Mouse (Mus musculus): ENCODE data around the gene Phf21a. TPM values are rescaled to one million over a fixed set of nuclear protein-coding genes. Genes with fewer than 3 reads are reported as not detected.

The Phf21a gene
- polyA plus RNA-seq, 1 experiment from 2014 or later: 46.2 TPM

DNA sequence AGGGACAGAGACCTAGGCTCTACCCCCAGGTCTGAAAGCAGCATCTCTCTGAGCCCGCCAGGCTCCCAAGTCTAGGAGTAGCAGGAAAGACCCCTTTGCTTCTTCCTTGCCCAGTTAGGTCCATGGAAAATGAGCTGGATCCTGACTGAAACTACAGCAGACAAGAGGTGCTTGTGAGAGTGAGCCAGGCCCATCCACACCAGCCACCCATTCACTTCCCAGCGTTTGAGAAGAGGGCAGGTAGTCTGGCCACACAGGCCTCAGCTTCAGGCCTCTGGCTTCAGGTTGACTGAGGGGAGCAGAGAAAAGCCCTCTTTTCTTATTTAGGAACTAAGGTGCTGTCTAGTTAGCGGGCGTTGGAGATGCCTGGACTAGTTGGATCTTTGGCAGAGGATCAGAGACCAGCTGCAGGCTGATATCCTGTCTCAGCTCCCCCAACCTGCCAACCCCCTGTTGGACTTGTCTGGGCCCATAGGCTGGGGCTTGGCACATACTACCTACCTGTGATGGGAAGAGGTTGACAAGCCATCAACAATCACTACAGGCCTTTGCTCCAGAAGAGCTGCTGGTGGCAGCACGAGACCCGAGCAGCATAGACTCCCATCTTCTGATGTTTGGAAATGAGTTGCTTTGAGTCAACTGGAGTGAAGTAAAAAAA, 269.8 kb downstream of the Phf21a start:
- DNase-seq (ENCODE audit: low spot score): no peak
- H3K27me3 ChIP-seq (ENCODE audit: control insufficient read depth, insufficient read depth, low read length): no peaks in the 10 kb centered on the region
- H3K27ac ChIP-seq (ENCODE audit: low read depth, low read length): no peak overlapping the region
- 98% methylated on average over 6 of the region's 6 CpGs for WGBS
- H3K4me2 ChIP-seq (replicated peaks; ENCODE audit: low read depth, low read length): no peak overlapping the region
- no peak overlapping the region for H3K9ac ChIP-seq (ENCODE audit: low read depth, low read length)
- no peak overlapping the region for H3K4me3 ChIP-seq (ENCODE audit: low read depth, low read length)
- no peak for ATAC-seq (ENCODE audit: low FRiP score)
- H3K36me3 ChIP-seq (ENCODE audit: control insufficient read depth, insufficient read depth, low read length): 0 out of 2 replicates have a peak, but pooled peaks cover 3% of the 10 kb centered on the region
- no peaks in the 10 kb centered on the region for H3K4me1 ChIP-seq (replicated peaks; ENCODE audit: control insufficient read depth, insufficient read depth, low read length)
- no peaks in the 10 kb centered on the region for H3K9me3 ChIP-seq (ENCODE audit: control insufficient read depth, low read length)

DNA sequence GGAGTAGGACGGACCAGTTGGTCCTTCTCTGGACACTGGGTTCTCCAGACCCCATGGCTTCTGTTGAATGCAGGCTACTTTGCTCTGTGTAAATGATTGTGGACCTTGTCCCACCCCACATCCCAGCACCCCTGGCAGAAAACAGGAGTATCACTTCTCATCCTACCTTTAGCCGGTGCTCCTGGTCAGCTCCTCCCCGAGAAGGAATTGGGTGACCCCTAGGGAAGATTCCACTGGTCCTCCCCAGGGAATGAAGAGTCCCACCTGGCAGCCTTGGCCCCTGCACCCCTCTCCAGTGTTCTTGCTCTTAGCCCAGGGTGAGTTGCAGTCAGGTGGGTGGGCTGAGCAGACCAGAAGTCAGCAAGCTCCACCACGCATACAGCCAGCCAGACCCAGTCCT, 271.2 kb downstream of the Phf21a start:
- Histone ChIP-seq H3K27ac (ENCODE audit: low read depth, low read length) (no peak overlapping the region), H3K4me3 (ENCODE audit: low read depth, low read length) (no peak overlapping the region), H3K4me2 (replicated peaks; ENCODE audit: low read depth, low read length) (no peak overlapping the region), H3K4me1 (replicated peaks; ENCODE audit: control insufficient read depth, insufficient read depth, low read length) (no peaks in the 10 kb centered on the region), H3K9me3 (ENCODE audit: control insufficient read depth, low read length) (no peaks in the 10 kb centered on the region), H3K9ac (ENCODE audit: low read depth, low read length) (no peak overlapping the region), H3K36me3 (ENCODE audit: control insufficient read depth, insufficient read depth, low read length) (0 out of 2 replicates have a peak, but pooled peaks cover 3% of the 10 kb centered on the region), H3K27me3 (ENCODE audit: control insufficient read depth, insufficient read depth, low read length) (no peaks in the 10 kb centered on the region)
- DNase-seq (ENCODE audit: low spot score): no peak
- no peak for ATAC-seq (ENCODE audit: low FRiP score)
- 92% methylated on average over 4 of the region's 4 CpGs for WGBS

DNA sequence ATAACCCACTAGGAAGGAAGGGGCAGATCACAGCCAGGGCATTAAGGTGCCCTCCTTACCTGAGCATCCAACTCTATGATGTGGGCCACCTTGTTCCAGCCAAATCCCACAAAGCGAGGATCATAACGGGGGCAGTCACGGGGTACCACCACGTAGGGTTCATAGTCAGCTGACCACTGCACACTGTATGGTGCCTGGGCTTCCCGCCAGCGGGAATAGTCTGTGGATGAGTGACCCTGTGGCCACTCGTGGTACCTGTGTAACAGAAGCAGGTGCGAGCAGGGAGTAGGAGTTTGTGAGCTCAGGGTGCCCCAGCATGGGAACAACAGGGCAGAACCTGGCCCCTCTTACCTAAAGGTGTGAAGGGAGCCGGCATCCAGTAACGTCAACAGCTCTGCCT, 272.7 kb downstream of the Phf21a start:
- 96% methylated on average over 10 of the region's 10 CpGs for WGBS
- Histone ChIP-seq H3K9ac (ENCODE audit: low read depth, low read length) (no peak overlapping the region), H3K9me3 (ENCODE audit: control insufficient read depth, low read length) (no peaks in the 10 kb centered on the region), H3K4me2 (replicated peaks; ENCODE audit: low read depth, low read length) (no peak overlapping the region), H3K4me1 (replicated peaks; ENCODE audit: control insufficient read depth, insufficient read depth, low read length) (no peaks in the 10 kb centered on the region), H3K36me3 (ENCODE audit: control insufficient read depth, insufficient read depth, low read length) (0 out of 2 replicates have a peak, but pooled peaks cover 3% of the 10 kb centered on the region), H3K27ac (ENCODE audit: low read depth, low read length) (no peak overlapping the region), H3K27me3 (ENCODE audit: control insufficient read depth, insufficient read depth, low read length) (peaks cover 5% of the 10 kb centered on the region), H3K4me3 (ENCODE audit: low read depth, low read length) (no peak overlapping the region)
- DNase-seq (ENCODE audit: low spot score) (no peak), ATAC-seq (ENCODE audit: low FRiP score) (no peak)

DNA sequence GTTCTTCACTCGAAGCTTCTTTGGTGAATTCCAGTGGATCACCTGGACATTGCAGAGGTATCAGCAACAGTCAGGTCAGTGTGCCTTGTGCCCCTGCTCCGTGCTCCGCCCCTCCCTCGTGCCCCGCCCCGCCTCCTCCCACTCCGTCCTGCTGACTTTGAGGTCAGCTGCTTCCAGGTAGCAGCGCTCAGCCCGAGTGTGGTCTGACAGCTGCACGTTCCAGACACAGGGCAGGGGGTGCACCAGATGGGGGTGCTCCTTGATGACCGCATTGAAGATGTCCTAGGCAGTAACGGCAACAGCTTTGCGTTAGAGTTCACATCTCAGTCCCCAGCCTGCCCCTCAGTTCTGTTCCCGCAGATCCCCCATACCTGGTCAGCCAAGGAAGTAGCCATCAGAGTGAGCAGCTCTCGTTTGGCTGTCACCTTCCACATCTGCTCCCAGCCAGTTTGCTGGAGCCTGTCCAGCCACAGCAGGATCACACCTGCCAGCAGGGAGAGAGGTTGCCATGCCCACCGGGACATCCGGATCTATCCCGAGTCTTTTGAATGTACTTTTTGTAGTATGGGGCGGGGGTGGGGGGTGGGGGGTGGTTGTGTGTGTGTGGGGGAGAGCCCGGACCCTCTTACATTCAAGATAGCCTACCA, 274.6 kb downstream of the Phf21a start:
- peaks cover 12% of the 10 kb centered on the region for H3K4me1 ChIP-seq (replicated peaks; ENCODE audit: control insufficient read depth, insufficient read depth, low read length)
- no peak overlapping the region for H3K4me2 ChIP-seq (replicated peaks; ENCODE audit: low read depth, low read length)
- ATAC-seq (ENCODE audit: low FRiP score) (no peak), DNase-seq (ENCODE audit: low spot score) (no peak)
- H3K9me3 ChIP-seq (ENCODE audit: control insufficient read depth, low read length): no peaks in the 10 kb centered on the region
- peaks cover 11% of the 10 kb centered on the region for H3K27me3 ChIP-seq (ENCODE audit: control insufficient read depth, insufficient read depth, low read length)
- WGBS: 41% methylated on average over 20 of the region's 20 CpGs
- no peak overlapping the region for H3K9ac ChIP-seq (ENCODE audit: low read depth, low read length)
- H3K4me3 ChIP-seq (ENCODE audit: low read depth, low read length): no peak overlapping the region
- H3K36me3 ChIP-seq (ENCODE audit: control insufficient read depth, insufficient read depth, low read length): 0 out of 2 replicates have a peak, but pooled peaks cover 3% of the 10 kb centered on the region
- no peak overlapping the region for H3K27ac ChIP-seq (ENCODE audit: low read depth, low read length)

DNA sequence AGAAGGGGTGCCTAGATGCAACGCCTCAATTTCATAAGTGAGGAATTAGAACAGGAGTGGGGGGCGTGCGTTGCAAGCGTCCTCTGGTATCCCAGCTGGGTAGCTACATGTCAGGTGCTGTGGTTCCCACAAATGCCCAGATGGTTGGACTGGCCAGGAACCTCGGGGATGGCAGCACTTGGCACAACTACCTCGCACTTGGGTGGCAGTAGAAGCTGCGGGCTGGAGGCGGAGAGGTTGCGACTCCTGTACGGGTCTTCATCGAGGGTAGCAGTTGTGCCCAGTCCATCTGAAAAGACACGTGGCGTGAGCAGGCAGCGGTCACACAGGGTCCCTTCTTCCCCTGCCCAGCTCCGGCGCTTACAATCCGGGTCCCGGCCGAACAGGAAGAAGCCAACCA, 277.5 kb downstream of the Phf21a start:
- Histone ChIP-seq H3K9ac (ENCODE audit: low read depth, low read length) (peak overlapping the region; percentile 34; the same call in 1 of the 2 replicates), H3K9me3 (ENCODE audit: control insufficient read depth, low read length) (no peaks in the 10 kb centered on the region), H3K27me3 (ENCODE audit: control insufficient read depth, insufficient read depth, low read length) (peaks cover 11% of the 10 kb centered on the region), H3K36me3 (ENCODE audit: control insufficient read depth, insufficient read depth, low read length) (no peaks in the 10 kb centered on the region), H3K4me1 (replicated peaks; ENCODE audit: control insufficient read depth, insufficient read depth, low read length) (peaks cover 12% of the 10 kb centered on the region), H3K4me3 (ENCODE audit: low read depth, low read length) (peak overlapping the region; percentile 34), H3K27ac (ENCODE audit: low read depth, low read length) (no peak overlapping the region), H3K4me2 (replicated peaks; ENCODE audit: low read depth, low read length) (peak overlapping the region; percentile 45)
- DNase-seq (ENCODE audit: low spot score) (peak; percentile 41), ATAC-seq (ENCODE audit: low FRiP score) (no peak)
- WGBS: 8% methylated on average over 19 of the region's 19 CpGs

DNA sequence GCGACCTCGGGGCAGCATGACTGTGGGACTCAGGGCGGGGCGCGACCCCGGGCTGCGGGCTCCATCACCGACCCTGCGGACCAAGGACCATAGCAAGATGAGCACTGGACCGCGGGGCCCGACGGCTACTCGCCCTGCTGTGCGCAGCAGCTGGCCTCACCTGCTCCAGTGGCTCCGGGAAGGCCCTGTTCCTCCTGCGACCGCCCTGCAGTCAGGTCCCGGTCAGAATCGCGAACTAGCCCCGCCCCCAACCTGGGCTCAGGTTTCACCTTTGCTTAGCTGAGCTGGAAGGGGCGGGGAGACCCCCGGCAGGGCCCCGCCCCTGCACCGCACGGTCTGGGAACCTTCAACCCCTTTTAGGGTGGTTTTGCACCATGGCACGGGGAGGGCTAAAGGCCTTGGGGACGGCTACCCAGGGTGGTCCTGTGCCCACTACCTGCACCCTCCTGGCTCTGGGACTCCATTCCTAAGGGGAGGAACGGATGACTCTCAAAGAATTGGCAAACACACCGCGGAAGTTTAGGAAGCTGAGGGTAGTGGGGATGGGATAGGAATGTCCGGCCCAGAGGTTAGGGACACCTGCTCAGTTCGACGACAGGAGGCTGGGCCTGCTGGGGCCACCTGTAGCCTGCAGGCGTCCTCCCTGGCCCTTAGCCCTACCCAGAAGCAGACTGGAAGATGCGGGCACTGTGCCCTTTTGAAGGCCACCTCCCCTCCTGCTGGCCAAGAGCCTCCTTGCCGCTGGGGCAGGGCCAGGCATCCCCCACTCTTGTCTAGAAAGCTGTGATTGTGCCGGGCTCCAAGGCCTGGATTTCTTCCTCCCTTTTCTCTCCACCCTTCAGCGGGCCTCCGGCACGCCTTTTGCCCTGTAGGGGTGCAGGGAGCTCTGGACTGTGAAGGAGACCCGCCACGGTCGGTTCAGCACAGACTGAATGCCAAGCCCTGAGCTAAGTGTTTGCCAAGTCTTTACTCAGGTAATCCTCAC, 278.2 kb downstream of the Phf21a start:
- Histone ChIP-seq H3K4me1 (replicated peaks; ENCODE audit: control insufficient read depth, insufficient read depth, low read length) (peaks cover 16% of the 10 kb centered on the region), H3K27me3 (ENCODE audit: control insufficient read depth, insufficient read depth, low read length) (peaks cover 11% of the 10 kb centered on the region), H3K9ac (ENCODE audit: low read depth, low read length) (peak overlapping the region; percentile 34), H3K36me3 (ENCODE audit: control insufficient read depth, insufficient read depth, low read length) (no peaks in the 10 kb centered on the region), H3K27ac (ENCODE audit: low read depth, low read length) (0 out of 2 replicates have a peak overlapping the region, but pooled peaks have one; percentile 32), H3K4me2 (replicated peaks; ENCODE audit: low read depth, low read length) (peak overlapping the region; percentile 45), H3K9me3 (ENCODE audit: control insufficient read depth, low read length) (no peaks in the 10 kb centered on the region), H3K4me3 (ENCODE audit: low read depth, low read length) (peak overlapping the region; percentile 34)
- ATAC-seq (ENCODE audit: low FRiP score): no peak
- DNase-seq (ENCODE audit: low spot score): peak; percentile 58
- 2% methylated on average over 44 of the region's 45 CpGs for WGBS

DNA sequence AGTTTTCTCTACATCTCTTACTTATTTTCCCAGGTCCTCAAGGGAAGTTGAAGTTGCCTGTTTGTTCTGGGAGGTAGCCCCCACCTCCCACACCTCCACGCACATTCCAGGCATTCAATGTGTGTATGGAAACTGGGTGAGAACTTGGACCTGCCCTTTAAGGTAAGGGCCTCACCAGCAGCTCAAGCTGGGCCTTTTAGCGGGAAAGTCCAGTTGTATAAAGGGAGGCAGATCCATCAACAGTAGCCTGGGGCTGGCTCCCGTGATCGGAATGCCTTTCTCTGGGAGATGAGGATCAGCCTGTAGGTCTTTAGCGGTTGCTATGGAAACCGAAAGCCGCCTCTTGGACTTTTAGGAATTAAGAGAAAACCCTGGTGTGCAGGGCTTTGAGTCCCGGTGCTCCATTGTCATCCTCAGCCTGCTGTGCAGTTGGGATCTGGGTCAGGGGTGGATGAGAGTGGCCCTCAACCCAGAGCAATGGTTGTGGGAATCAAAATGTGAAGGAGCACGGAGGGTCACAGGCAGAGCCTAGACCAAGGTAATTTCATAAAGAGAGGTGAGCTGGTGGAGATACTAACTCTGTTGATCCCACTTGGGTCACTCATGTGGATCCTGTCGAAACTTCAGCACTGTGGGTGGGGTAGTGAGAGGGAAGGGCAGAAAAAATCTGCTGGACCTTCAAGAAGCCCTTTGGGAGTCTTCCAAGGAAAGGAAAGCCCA, 279.2 kb downstream of the Phf21a start:
- H3K27me3 ChIP-seq (ENCODE audit: control insufficient read depth, insufficient read depth, low read length): peaks cover 11% of the 10 kb centered on the region
- DNase-seq (ENCODE audit: low spot score): peak; percentile 57
- no peak overlapping the region for H3K4me3 ChIP-seq (ENCODE audit: low read depth, low read length)
- ATAC-seq (ENCODE audit: low FRiP score): no peak
- peaks cover 16% of the 10 kb centered on the region for H3K4me1 ChIP-seq (replicated peaks; ENCODE audit: control insufficient read depth, insufficient read depth, low read length)
- H3K4me2 ChIP-seq (replicated peaks; ENCODE audit: low read depth, low read length): no peak overlapping the region
- H3K9ac ChIP-seq (ENCODE audit: low read depth, low read length): no peak overlapping the region
- 10% methylated on average over 10 of the region's 10 CpGs for WGBS
- no peaks in the 10 kb centered on the region for H3K36me3 ChIP-seq (ENCODE audit: control insufficient read depth, insufficient read depth, low read length)
- peak overlapping the region; percentile 32; the same call in 1 of the 2 replicates for H3K27ac ChIP-seq (ENCODE audit: low read depth, low read length)
- H3K9me3 ChIP-seq (ENCODE audit: control insufficient read depth, low read length): no peaks in the 10 kb centered on the region
